Mouse (Mus musculus) adrenal gland, adult (tissue): ENCODE results near the gene Sdc4.

Experiments used
- DNase-seq, 2 experiments: peaks; one replicate each; pipeline ENCODE4 v3.0.0; 2022 to 2023; ENCODE audit warnings: low spot score in 1 of 2; ENCODE audit not compliant: inconsistent age in 2 of 2

Gene Sdc4

DNA sequence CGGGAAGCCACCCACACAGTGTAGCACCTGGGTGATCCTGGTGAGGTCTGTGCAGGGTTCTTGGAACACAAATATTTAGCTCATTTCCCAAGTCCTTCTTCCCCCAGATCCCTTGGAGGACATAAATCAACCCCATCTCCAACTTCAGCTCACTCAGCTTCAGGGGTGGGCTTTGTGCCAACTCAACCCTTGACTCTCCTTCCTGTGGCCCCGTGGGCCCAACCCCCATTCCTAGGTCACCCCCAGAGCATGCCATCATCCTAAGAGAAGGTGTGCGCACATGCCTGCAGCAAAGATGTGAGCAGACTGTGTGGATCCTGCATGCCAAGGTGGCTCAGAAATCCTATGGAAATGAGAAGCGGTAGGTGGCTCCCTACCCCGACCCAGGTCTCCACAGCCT, 38.2 kb downstream of the Sdc4 start:
- no peak for DNase-seq

DNA sequence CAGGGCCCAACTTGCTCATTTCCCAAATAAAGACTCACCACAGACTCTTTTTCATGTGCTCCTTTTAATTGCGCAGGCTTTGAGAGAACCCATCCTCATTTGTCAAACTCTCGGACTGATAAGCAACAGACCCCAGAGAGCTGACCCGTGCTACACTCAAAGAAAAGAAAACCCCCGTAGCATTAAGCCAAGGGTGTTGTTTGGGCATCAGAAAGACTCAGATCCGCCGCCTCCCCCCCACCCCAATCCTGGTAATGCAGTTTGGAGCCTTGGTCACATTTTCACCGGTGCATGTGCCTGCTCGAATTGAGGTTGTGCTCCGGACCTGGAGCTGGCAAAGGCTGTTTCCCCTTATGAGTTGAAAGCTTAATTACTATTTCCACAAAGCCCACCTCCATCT, 38.6 kb downstream of the Sdc4 start, which contains the start of gene Matn4:
Matn4 (minus strand) TSS at position 101 of the 400 bp plus-strand sequence.
- DNase-seq, result no peak

DNA sequence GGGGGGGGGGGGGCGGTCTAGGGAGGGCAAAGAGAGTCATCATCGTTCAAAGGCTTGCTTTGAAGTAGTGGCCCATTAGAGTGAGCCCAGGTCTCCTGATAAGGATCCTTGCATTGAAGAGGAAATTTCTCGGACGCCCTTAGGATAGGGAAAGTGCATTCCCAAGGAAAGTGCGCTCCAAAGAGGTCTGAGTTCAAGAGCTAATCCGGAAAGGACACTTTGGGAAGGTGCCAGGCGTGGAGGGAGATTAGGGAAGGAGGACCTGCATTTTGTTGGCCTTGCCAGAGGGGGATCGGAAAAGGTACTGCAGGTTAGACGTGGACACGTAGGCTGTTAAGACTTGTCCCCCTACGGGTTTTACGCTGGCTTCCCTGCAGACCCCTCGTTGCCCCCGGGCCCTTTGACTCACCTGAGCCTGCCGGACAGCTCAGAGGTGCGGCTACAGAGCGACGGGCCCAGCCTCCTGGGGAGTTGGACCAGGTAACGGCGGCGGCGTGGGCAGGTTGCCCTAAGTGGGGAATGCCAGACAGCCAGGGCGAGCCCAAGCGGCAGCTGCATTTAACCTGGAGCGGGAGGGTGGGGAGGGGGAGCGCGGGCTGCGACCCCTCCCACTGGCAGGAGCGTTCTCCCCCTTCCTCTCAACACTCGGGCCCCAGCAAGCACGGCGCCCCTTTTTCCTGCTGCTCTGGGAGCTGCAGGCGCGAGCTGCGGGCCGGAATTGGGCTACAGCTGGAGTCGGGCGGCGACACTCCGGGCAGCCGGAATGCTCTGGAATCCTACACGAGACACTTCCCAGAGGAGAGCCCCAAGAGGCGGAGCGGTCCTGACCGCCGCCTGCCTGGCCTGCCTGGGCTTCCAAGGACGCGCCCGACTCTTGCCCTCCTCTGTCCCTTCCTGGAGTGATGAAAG, 39.4 kb downstream of the Sdc4 start:
- peak in 1 of 2 experiments; percentile 51 for DNase-seq

DNA sequence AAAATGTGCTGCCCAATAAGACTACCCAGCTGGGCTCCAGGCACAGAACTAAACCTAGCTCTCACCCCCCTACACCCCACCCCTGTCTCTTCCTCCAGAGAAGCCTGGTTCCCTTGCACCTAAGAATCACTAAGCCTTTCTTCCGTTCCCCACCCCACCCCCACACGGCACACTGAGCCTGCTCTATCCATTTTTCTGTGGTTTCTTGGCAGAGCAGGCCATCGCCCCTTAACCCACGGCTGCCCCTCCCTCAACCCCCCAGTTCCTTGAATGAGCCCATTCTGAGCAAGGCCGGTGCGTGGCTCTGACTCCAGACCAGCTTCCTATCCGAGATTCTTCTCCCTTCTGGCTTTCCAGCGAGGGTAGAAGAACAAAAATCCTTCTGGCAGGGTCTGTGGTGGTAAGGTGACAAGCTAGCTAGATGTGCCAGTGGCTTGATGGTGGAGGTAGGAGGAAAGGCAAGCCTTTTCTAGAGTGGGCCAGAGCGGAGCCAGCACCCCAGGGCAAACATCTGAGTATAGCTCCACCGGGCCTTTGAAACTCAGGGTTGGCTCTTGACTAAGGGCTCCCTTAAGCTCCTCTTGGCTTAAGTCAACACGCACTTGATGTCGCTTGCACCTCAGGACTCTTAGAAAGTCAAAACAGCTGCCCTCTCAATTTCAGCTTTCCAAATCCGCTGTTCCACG, 40.1 kb downstream of the Sdc4 start:
- DNase-seq, result no peak

DNA sequence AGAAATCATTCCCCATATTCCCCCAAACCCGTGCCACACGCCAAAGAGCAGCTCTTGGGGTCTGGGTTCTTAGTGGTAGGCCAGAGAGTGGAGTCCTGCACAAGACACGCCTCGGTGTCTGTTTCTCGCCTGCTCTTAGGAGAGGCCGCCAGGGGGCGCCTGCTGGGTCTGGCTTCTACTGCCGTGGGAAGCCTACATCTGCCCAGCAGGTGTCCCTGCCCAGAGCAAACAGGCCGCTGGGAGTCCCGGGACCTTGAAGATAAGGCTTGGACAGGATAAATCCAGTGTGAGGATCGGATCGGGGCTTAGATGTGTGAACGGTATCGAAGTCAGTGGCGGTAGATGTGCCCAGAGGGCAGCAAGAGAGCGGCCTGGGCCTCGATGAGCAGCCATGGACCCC, 40.8 kb downstream of the Sdc4 start, which contains the start of gene Rbpjl:
Rbpjl (plus strand) TSS at position 236 of the 400 bp plus-strand sequence.
- peak; percentile 74 to 88 for DNase-seq

DNA sequence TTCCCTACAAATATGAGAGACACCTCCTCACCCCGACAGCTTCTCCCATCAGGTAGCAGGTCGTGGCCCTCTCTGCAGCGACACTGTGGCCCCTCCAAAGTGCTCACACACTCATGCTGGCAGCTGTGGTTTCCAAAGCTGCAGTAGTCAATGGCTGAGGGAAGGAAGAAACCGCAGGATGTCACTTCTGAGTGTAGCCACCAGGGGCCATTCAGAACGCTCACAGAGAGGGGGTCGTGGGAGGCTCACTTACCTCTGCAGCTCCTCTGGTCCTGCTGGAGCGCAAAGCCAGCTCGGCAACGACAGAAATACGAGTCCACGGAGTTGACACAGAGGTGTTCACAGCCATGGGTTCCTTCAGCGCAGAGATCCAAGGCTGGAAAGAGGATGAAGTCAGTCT, 46.8 kb downstream of the Sdc4 start:
- no peak for DNase-seq

DNA sequence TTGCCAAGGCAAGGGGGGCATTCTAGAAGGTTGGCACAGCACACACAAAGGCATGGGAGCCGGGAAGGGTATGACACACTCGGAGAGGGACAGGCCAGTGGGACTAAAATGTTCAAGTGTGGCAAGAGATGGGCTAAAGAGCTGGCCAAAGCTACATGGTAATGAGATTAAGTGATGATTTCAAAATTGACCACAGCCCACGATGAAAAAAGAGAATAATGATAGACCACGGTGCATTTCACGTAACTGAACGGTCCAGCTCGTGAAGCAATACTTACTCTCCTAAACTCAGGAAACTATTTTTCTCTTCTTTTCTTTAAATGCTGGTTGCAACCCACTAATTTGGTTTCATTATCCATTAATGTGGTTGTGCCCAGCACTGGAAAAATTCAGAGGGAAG, 47.6 kb downstream of the Sdc4 start:
- DNase-seq, result no peak

DNA sequence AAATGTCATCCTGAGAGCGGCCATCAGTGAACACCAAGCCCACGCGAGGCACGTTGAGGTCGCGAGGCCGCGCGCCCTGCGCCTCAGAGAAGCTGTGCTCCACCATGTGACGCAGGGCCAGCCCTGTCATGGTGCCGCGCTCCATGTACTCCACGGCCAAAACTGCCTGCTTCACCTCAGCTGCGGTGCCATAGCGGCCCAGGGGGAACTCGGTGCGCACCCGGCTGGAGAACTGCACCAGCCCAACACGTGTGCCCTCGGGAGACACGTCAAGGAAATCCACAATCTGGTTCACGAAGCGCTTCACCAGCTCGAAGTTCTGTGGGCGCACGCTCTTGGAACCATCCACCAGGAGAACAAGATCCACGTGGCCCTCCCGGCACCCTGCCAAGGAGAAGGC, 50.6 kb downstream of the Sdc4 start:
- DNase-seq, result no peak

DNA sequence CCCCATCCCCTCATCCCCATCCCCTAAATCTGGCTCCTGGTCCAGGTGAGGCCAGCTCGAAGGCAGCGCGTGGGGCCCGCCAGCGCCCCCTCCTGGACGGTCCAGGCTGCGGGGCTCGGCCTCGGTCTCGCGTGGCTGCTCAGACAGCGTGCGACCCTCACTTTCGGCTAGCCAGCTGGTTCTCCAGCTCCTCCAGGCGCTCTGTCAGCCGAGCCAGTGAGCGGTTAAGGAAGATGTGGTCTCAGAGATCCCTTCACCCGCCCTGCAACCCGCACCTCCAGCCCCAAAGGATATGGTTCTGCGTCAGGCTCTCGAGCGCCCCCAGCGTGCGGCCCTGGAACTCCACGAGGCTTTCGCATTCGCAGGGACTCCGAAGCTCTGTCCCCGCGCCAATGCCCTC, 54.2 kb downstream of the Sdc4 start:
- DNase-seq, result peak; percentile 79 to 94

DNA sequence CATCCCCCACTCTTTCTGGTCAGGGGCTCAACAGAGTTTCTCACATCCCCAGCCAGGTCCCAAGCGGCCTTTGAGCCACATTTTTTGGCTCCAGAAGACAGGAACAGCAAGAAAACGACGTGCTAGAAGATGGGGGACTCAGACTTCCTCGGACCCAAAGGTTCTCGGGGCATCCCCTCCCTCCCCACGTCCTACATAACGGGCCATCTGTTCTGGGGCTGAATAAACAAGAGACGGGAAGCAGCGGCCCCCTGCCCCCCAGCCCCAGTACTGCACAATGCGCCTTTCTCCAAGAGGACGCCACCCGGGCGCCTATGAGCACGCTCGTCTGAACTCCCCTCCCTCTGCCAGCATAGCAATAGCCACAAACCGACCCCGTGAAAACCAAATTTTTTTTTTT, 54.7 kb downstream of the Sdc4 start, which contains the start of gene Slpi:
Slpi (minus strand) TSS at position 76 of the 400 bp plus-strand sequence.
- DNase-seq, result no peak

DNA sequence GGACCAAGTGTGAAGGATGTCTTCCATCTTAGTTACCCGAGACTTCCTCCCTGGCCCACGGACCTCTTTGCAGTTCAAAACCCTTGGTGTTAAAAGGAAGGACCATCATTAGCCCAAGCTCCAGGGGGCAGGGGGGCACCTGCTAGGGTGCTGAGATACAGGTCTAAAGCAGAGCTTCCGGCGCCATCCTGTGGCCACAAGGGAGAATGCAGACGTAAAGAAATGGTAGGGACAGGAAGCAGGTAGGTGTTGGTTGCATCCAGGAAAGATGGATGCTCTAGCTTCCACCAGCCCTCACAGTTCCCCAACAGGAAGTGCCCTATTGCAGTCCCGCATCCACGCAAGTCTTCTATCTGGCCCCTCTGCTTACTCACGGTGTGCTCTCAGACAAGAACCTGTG, 56.7 kb downstream of the Sdc4 start:
- DNase-seq, result peak; percentile 34 to 74

DNA sequence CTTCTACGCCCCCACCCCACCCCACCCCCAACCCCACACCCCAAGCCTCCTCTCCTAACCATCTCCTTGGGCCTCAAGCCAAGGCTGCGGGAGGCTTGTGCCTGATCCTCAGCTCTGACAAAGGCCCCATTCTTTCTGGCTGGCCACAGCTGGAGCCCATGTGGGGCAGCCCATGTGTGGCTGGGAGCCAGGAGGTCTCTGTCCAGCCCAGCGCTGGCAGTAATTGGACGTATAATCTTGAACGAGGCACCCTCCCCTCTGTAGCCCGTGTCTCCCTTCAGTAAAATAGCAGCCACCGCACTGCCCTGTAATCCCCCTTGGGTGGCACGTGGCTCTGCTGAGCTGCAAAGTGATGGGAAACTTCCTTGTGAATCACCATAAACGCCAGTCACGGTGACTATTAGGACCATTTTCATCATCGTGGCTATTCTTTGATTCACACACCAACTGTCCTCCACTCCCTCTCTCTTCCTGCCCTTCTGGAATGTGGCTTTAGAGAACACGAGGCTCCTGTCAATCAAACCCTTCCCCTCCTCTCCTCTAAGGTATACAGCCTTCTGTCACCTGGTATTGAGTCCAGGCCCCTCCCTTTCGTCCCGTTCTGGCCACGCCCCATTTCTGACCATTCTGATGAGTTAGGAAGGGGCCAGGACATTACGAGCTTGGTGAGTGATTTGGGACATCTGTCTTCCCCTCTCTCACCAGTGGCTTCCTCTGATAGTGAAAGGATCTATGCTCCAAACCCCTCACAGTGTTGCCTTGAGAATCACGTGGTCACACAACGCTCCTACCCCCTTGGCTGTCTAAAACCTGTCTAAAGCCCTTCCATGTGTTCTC, 57.5 kb downstream of the Sdc4 start:
- DNase-seq, result no peak

DNA sequence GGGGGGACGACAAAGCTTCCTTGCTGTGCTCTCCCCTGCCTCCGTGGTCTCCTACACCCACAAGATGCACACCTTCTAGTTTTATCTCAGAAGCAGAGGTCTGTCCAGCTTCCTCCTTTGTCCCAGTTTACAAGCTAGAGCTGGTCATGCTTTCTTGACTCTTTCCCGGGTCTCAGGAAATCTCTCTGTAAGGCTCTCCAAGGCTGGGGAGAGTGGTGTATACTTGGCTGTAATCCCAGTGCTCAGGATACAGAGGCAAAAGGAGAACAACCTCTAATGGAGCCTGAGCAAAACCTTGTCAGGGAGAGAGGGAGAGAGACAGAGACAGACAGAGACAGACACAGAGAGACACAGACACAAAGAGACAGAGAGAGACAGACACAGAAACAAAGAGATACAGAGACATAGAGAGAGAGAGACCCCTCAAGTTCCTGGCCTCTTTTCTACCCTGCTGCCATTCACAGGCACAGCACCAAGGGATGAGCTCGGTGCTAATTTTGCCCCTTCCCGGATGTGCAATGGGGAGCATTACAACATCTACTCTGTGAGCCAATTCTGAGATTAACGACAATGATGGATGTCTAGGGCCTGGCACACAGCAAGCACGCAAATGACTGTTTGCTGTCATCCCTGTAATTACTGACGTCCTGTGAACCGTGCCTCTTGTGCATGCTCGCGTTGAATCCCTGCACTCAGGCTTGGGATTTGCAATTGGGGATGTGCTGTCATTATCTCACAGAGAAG, 59.9 kb downstream of the Sdc4 start:
- peak in 1 of 2 experiments; percentile 80 for DNase-seq

DNA sequence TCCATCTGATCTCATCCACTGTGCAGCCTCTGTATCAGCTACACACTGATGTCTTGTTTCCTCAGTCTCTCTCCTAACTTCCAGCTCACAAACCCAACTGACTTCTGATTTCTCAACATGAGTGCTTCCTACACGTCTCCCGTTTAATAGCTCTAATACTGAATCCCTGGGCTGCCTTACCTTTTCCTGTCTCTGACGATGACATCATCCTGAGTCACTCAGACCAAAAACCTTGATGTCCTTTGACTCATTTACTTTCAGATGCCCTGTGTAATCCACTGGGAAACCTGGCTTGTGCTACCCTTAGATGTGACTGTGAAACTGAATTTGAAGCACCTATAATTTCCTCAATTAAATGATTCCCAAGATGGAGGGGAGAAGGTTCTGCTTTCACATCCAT, 60.7 kb downstream of the Sdc4 start:
- peak in 1 of 2 experiments; percentile 77 for DNase-seq

DNA sequence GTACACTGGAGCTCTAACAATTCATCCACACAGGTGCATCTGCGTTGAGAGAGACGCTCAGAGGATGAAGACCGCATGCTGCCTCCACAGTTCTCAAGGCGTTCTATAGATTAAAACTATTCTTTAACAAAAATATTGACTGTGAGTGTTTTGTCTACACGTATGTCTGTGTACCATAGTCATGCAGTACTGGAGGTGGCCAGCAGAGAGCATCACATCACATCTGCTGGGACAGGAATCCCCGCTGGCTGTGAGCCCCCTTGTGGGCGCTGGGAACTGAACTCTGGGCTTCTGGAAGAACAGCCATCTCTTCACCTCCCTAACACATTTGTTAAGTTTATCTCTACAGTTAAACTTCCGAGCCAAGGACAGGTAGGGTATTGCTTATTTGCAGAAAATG, 62.0 kb downstream of the Sdc4 start:
- no peak for DNase-seq

DNA sequence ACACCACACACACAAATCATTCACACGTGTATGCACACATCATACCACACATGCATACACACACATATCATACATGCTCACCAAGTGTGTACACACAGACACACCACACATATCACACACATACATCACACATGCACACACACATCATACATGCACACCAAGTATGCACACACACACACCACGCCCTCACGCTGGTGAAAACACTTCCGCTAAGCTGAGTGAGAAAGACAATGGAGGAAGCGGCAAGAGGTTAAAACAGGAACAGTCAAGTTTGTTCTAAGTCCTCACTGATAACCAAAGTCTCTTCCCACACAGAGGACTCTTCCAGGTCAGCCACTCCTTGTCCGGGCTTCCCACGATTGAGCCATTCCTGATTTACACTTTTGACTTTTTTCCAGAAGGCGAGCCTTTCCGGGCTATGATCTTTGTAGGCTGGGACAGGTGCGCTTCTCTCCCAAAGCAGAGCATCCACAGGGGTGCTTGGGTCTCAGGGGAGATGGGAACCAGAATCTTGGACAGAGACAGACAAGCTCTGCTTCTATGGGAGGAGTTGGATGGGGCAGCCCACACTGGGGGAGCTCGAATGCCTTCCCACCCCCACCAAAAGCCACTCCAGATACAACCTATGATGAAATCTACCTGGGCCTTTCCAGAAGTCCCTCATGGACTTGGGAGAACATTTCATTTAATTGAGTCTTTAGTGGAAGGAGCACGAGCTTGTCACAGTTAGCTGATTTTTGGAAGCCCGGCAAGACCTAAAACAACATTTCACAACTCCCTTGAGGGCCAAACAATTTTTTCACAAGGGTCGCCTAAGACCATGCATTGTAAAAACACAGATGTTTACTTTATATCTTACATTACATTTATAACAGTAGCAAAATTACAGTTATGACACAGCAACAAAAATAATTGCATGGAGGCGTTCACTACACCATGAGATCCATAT, 65.9 kb downstream of the Sdc4 start:
- no peak for DNase-seq
